Mouse (Mus musculus): Measurements from ENCODE around the gene Tex22.

Gene Tex22

DNA sequence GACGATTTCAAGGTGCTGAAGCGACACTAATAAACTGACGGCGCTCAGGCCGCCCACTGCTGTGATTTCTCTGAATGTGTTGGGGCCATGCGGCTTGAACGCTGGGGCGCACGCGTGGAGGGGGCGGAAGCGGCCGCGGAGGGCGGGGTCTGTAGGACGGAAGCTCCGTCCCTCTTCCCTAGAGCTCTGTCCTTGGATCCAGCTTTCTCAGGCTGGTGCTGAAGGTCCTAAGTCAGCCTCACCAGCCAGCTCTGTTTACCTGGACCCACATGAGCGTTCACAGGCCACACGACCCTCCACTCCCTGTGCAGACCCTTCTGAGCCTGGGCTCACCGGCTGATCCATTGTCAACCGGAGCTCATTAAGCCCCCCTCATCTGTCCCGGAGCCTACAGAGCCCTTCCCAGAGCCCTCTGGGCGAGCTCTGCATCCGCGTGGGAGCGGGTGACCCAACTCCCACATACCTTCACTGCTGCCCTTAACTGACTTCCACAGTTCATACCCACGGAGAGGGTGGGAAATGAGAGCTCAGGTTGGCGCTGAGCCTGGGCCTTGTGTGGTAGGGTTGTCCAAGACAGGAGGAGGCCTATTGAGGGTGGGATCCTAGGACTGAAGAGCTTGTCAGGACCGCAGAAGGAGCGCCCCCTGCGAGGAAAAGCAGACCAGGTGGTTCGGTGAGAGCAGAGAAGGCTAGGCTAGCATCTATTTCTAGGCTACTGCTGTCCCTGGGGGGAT, at the start of gene Tex22:
TSS of gene Tex22 (plus strand) at position 174 of the 734 bp plus-strand sequence.
- DNase-seq (ENCODE audit: low read depth): peak; percentile 56

DNA sequence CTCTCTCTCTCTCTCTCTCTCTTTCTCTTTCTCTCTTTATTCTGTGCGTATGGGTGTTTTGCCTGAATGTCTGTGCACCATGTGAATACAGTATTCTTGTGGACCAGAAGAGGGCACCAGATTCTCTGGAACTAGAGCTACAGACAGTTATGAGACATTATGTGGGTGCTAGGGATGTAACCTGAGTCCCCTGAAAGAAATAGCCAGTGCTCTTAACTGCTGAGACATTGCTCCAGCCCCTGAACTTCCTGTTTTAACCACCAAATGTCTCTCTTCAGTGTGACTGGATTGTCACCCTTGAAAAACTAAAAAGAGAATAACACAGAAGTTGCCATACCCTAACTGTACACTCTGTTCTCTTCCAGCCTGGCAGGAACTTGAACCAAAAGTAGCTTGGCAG, 47.7 kb upstream of the Tex22 start:
- no peak for DNase-seq (ENCODE audit: low read depth)

DNA sequence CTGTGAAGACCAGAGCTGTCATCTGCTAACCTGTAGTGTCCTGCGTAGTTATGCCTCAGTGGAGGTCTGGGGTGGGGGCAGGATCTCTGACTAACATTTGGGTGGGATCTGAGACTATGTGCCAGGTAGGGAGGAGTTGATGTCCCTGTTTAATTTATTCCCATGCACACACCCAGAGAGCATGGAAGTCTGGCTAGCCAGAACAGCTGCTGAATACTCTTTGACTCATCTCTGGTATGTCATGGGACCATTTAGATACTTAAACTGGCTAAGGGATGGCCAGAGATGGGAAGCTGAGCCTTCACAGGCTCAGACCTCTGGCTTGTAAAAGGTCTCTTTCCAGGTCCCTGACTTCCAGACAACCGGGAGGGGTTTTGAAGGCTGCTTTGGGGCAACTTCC, 46.8 kb upstream of the Tex22 start:
- no peak for DNase-seq (ENCODE audit: low read depth)

DNA sequence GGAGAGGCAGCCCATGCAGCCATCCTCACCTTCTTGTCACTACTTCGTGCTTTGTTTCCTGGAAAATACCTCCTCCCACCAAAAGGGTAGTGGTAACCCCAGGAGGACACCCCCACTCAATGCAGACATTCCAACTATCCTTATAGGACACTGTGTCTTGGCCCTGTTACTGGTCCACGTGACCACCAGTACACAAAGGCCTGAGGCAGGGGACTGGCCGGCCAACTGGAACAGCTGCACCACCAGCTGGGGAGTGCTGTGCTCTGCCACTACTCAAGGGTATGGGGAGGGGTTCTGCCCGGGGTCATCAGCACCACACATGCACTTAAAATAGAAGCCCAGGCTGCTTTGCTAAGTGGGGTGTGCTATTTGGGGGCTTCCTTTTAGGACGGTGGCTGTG, 46.2 kb upstream of the Tex22 start:
- no peak for DNase-seq (ENCODE audit: low read depth)

DNA sequence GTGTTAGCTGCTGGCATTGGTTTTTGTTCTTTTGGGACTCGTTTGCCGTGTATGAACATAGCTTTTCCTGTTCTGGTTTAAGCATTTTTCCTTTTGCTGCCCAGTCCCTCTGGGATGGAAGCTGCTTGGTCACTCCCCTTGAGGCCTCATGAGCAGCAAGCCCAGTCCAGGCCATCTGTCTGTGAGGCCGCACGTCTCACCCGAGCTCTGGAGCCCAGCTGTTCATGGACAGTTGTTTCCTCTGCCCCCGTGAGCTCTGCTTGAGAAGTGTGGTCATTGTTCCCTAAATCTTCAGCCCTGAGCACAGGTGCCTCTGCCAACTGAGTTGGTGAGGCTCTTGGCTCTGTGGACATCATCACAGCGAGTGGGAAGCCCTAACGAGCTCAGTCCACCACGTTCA, 45.4 kb upstream of the Tex22 start:
- DNase-seq (ENCODE audit: low read depth): no peak

DNA sequence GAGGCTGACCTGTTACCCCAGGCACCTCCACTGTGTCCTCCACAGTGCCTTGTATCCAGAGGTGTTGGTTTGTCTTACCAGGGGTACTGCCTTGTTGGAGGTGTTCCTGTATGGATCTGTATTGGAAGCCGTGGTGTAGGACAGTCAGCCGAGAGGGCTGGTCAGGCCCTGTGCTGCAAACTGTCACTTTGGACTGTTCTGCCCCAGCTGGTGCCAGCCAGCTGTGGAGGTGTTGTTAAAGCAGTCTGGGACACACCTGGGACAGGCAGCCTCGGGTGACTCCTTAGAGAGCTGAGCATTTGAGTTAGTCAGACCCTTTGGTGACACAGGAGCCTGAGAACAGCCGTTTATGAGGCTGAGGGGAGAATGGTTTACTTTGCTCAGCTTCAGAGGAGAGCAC, 44.3 kb upstream of the Tex22 start:
- DNase-seq (ENCODE audit: low read depth): no peak

DNA sequence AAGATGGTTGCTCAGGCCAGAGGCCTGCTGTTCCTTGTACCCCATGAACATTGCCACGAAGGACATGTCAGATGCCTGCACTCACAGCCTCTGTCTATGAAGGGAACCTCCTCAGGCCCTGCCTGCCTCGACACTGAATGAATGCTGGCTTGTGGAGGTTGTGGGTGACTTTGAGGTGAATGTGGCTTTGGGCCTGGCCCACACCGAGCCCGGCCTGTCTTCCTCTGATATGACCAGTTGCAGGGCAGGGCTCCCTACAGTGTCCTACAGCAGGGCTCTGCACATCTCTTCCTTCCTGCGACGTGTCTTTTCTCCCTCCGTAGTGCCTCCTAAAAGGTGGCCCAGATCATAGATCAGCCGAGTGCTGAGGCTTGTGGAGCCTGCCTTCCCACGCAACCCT, 43.3 kb upstream of the Tex22 start:
- no peak for DNase-seq (ENCODE audit: low read depth)

DNA sequence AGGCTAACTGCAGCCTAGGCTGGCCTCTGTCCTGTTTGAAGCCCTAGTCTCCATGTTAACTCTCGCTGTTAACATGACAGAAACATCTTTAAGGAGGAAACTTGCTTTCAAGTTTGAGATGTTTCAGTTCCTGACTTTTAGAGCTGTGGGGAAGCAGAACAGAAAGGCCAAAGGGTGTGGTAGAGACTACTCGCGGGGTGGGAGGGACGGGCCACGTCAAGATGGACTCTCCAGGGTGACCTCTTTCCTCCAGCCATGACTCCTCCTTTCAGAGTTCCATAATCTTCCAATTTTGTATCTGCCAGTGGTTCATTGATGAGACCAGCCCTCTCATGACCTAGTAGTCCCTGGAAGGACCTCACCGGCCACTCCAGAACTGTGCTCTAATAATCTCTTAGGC, 42.9 kb upstream of the Tex22 start:
- DNase-seq (ENCODE audit: low read depth): no peak

DNA sequence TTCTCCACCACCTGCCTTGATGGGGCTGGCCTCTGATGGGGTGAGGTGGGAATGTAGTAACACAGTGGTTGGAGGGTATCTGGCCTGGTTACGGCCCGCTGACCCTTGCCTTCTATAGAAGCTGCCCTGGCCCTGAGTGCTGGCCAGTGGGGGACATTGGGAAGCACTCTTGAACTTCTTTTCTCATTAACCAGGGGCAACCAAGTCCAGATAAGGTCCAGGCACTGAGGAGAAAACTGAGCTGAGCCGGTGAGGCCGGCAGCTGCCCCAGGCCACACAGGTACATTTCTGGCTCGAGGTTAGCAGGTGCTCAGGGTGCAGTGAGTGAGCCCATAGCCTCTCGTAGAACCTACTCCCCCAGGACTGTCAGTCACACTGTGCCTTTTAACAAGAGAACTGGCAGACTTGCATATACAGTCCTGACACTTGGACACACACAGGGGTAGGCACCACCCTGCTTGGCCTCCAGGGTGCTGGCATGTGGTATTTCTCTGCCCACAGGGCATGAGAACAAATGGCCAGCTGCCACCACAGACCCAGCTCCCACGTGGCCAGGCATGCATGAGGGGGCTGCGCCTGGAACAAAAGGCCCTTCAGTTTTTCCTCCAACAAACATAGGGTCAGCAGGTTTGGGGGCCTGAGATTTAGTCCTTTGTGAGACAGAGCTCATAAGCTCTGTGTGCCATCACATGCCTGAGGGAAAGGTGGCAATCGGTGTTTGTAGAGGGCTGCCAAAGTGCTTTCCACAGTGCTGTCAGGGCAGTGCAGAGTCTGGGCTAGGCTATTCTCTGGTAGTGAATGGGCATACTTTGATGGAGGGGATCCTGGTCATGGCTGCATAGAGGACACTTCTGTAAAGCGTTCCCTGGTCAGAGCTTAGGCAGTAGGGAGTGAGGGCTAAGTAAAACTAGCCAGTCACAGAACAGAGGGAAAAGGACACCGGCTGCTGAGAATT, 41.7 kb upstream of the Tex22 start:
- DNase-seq (ENCODE audit: low read depth): no peak

DNA sequence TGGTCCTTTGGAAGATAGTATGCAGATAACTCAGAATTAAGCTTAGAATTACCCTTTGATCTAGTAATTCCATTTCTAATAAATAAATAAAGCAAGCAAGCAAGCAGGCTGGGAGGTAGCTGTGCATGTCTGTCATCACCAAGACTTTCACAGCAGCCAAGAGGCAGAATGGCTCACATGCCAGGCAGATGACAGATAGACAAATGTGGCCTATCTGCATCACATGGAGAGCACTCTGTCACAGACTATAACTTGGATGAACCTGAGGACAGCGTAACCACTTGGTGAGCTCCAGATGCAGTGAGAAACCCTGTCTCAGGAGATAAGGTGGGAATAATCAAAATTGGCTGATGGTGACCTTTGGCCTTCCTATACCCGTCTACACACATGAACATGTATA, 39.2 kb upstream of the Tex22 start:
- no peak for DNase-seq (ENCODE audit: low read depth)

DNA sequence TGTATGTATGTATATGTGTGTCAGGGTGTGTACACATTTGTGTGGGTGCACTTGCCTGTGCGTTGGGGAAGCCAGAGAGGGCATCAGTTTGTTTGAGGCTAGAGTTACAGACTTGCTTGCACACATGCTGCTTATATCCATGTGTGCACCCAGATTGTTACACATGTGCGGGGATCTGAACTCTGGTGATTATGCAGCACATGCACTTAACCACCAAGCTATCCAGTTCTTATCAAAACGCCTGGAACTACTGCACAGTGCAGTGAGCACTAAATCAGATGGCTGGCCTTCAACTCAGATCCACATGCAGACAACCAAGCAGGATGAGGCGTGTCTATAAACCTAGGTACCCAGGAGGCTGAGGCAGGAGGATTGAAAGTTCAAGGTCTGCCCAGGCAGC, 37.3 kb upstream of the Tex22 start:
- no peak for DNase-seq (ENCODE audit: low read depth)

DNA sequence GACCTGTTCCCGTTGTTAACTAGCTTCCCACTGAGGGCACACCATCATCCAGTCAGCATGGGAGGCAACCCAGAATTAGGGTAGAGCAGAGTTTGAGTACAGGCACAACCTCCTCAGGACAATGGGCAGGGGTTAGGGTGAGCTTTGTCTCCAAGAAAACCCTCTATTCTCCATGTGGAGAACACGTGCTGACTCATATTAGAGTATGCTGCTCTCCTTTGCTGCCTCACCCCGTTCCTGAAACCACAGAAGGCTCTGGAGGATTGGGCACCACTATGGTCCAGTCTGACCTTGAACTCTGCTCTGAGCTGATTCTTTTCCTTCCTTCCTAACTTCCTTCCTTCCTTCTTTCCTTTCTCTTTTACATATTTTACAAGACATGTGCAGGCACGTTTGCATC, 35.9 kb upstream of the Tex22 start:
- no peak for DNase-seq (ENCODE audit: low read depth)

DNA sequence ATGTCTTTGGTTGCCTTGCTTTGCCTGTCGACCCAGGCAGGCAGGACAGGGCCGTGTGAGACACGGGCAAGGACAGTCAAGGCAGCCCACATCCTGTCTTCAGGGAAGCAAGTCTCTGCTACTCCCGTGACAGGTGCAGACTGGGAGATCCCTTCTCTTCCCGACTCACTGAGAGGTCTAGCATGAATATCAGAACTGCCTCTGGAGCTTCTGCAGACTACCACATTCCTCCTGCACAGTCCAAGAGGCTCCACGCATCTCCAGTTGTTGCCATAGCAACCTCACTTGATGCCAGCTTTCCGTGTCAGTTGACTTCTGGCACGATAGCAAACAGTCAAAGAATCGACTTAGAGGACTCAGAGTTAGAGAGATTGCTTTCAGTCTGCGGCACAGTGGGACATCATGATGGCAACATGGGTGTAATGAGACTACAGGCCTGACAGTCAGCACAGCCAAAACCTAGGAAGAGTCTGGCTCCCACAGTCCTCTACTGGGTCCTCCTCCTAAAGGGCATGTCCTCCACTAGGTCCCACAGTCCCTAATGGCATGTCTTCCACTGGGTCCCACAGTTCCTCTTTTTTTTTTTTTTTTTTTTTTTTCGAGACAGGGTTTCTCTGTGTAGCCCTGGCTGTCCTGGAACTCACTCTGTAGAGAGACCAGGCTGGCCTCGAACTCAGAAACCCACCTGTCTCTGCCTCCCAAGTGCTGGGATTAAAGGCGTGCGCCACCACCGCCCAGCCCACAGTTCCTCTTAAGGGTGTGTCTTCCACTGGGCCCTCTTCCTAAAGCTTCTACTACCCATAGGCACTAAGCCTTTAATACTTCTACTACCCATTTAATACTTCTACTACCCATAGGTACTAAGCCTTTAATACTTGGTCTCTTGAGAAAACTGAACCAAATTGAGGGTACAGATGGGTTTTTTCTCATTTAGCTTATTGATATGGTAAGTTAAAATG, 32.5 kb upstream of the Tex22 start:
- no peak for DNase-seq (ENCODE audit: low read depth)

DNA sequence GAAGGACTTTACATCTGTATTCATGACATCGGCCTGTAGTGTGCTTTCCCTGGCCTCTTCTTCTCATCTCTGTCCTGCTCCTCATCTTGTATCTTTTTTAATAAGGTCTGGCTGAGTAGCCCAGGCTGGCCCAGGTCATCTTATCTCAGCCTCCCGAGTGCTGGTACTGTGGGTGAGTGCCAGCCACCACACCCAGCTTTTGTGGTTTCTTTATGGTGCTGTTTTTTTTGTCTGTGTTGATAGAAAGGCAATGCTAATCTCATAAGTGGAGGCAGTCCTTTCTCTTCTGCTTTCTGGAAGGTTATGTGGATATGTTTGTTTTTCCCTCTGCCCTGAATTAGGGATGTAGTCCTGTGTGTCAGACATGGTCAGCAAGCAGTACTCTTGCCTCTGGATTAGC, 31.8 kb upstream of the Tex22 start:
- DNase-seq (ENCODE audit: low read depth): peak; percentile 59

DNA sequence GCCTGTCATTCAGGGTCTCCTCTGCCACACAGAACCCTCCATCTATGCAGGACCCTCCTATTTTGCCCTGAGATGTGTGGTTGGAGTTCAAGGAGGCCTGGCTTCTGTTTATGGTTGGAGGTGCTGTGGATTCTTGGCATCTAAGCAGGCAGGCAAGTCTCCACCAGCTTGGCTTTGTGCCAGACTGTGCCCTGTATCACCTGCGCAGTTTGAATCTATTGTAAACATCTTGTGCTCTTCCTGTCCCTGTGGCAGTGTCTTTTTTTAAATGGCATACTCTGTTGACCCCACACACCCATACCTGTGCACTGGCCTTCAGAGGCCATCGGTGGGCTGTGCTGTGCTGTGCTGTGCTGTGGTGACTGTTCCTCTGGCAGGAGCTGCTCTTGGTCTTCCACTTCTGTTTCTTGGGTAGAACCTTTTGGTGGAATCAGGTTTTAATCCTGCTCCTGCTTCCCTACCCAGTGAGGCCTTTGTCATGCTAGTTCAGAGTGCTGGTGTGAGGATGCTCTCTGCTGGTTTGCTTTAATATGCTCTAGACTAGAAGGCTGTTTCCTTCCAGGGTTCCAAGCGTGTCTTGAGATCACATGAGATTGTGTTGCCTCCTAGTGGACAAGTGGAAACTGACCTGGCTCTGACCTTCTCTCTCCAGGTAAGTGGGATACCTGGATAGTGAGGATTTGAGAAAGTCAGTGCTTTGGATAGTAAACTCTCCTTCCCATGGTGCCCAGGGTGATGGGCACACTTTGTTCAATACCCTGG, 29.2 kb upstream of the Tex22 start:
- no peak for DNase-seq (ENCODE audit: low read depth)

DNA sequence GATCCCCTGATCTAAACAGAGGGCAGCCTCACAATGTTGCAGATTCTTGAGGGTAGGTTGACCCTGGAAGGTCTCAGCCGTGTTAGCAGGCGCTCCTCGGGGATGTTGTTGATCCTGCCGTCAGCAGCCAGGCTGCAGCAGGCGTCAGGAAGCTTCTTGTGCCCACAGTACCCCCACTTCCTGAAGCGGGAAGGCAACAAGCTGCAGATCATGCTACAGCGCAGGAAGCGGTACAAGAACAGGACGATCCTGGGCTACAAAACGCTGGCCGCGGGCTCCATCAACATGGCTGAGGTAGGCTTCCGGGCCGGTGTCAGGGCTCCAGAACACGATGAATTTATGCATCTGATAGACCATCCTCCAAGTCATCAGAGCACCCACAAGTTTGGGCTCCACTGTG, 27.4 kb upstream of the Tex22 start:
- DNase-seq (ENCODE audit: low read depth): no peak

DNA sequence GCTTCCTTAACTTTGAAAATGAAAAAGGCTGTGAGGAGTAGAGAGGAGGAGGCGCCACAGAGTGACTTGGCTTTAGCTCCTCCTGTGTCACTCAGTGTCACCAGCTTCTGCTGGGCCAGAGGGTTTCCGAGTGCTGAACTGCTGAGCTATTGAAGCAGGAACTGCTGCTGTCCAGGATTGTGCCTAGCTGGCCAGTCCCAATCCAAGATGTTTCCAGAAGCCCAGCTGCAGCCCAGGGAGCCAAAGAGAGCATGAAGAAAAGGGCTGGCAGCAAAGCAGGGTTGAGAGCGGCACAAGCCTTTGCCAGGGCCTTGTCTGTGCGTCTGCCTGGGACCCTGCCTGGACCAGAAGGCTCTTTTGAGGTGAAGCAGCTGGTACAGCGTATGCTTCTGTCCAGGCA, 26.2 kb upstream of the Tex22 start:
- no peak for DNase-seq (ENCODE audit: low read depth)

DNA sequence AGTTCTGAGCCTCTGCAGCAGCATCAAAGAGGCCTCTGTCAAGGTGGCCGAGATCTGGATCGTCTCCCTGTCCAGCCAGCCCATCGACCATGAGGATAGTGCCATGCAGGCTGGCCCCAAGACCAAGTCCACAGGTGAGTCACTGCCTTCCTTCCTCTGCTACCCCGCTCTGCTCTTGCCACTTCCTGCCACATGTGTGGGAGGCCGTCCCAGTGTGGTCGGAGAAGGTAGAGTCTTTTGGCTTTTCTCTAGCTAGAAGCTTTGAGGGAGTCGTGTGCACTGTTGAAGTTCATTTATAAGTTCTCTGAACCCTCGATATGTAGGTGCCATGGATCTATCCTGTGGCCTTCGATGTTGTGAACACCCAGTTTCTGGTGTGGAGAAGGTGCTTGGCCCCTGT, 24.5 kb upstream of the Tex22 start:
- no peak for DNase-seq (ENCODE audit: low read depth)

DNA sequence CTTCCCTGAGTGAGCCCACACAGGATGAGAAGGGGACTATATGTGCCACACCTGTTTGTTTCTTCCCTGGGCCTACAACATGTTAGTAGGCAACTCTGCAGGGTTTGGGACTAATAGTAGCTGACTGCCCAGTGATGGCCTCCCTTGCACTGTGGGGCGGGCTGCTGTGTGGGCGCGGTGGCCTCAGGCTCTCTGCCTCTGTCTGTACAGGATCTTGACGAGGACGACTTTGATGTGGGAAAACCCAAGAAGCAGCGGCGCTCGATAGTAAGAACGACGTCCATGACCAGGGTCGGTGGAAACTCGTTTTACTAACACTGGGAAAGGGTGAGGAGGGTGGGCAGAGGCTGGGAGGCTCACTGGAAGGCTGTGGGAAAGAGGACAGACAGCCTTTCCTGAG, 23.6 kb upstream of the Tex22 start:
- DNase-seq (ENCODE audit: low read depth): no peak

DNA sequence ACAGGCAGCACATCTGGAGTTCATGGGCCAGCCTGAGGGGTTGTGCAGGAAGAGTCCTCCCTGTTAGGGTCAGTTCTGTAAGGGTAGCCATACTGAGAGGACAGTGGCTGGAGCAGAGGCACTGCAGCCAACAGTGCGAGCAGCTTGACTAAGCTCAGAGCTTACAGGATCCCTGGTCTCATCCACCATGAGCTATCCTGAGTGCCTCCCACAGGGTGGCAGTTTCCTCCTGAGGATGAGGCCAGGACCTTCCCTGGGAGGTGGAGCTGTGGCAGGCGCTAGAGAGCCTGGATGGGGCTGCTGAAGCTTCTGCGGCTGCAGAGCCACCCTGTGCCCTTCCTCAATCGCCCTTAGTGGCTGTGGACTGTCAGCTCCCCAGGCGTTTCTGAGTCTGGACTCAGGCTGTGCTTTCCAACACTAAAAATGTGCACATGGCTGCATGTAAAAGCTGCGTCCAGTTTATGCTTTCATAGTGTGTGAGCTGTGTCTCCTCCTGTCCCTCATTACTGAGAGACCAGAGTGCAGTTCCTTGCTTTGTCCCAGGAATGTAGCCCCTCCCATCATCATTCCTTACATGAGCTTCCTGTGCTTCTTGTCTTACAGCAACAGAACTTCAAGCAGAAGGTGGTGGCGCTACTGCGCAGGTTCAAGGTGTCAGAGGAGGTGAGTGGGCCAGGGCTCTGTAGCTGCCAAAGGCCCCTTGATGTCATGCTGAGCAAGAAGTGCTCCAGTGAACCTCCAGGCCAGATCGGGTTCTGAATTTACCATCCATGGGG, 22.5 kb upstream of the Tex22 start:
- DNase-seq (ENCODE audit: low read depth): no peak

DNA sequence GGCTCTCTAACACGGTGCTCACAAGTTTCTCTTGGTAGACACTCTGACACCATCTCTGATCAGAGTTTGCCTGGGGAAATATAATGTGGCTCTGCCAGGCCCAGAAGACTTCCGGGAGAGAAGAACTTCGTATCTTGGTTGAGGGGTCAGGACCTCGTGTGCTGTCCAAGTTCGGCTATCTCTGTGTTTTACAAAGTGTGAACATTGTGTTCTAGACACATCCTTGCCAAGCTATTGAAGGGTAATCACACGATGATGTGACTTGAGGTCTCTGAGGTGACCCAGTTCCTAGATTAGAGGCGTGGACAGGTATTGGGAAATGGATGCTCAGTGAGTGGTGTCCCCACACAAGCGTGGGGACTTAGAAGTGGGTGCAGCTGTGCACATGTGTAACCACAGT, 18.2 kb upstream of the Tex22 start:
- DNase-seq (ENCODE audit: low read depth): no peak
